Mouse (Mus musculus) MEL (cell line): Measurements from ENCODE around the gene Entpd7.

Experiments used
- CHD2 ChIP-seq: IDR thresholded peaks from 2 replicates; pipeline ENCODE4 v1.6.1; 2011; ENCODE audit warnings: low read length, improper control_type of control experiment
- HCFC1 ChIP-seq: IDR thresholded peaks from 2 replicates; pipeline ENCODE4 v1.6.1; 2012; ENCODE audit warnings: low read depth, mild to moderate bottlenecking, inconsistent platforms, low read length, improper control_type of control experiment, moderate library complexity
- MXI1 ChIP-seq: IDR thresholded peaks from 2 replicates; pipeline ENCODE4 v1.6.1; 2011; ENCODE audit warnings: mild to moderate bottlenecking, low read depth, low read length, improper control_type of control experiment
- TCF12 ChIP-seq: IDR thresholded peaks from 2 replicates; pipeline ENCODE4 v1.6.1; 2014; ENCODE audit warnings: low read depth, mild to moderate bottlenecking, inconsistent platforms, low read length, improper control_type of control experiment, moderate library complexity

DNA sequence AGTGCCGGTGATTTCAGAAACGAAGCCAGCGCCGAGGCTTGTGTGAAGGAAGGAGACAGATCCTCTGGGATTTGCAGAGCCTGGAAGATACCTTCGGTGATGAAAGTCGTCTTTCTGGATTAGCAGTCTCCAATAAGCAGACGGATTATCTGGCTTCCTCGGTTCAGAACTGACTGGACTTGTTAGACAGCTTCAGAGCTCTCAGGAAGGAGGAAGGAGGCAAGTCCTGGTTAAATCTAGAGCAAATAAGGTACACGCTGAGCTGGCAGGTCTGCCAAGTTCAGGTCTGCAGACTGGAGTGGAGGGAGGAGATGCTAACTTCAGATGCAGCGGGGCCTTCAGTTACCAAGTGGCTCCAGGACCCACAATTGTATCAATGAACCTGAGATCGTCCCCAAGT lies 47.6 kb upstream of the Entpd7 start:
- TF ChIP-seq CHD2: no peak
- no peak for TF ChIP-seq TCF12
- TF ChIP-seq MXI1: no peak
- TF ChIP-seq HCFC1: no peak
